Mouse (Mus musculus) bone marrow, adult 2 months (tissue): ENCODE results near the gene Tcf20. TPM values are rescaled to one million over a fixed set of nuclear protein-coding genes. Genes with fewer than 3 reads are reported as not detected.

Source experiments
- H3K27ac ChIP-seq: fragments of 200-500 bp; 2 replicates; pipeline ENCODE4 v1.5.1; 2012; ENCODE audit warnings: low read depth, mild to moderate bottlenecking, control low read depth, inconsistent platforms, low read length; ENCODE audit not compliant: control insufficient read depth, poor library complexity, insufficient read depth
- H3K4me1 ChIP-seq: fragments of 200-500 bp; 2 replicates; pipeline ENCODE4 v1.6.1; 2011; ENCODE audit warnings: low read length; ENCODE audit not compliant: control insufficient read depth, insufficient read depth
- H3K4me3 ChIP-seq: fragments of 200-500 bp; replicated peaks from 2 replicates; pipeline ENCODE3; 2011; ENCODE audit warnings: mild to moderate bottlenecking, low read depth, low read length, control low read depth; ENCODE audit not compliant: control insufficient read depth
- CTCF ChIP-seq: fragments of 200-500 bp; IDR thresholded peaks from 2 replicates; pipeline ENCODE4 v1.5.1; 2011; ENCODE audit warnings: low read length, control low read depth; ENCODE audit not compliant: control insufficient read depth, insufficient read depth
- POLR2A ChIP-seq: fragments of 200-500 bp; IDR thresholded peaks from 2 replicates; pipeline ENCODE4 v1.6.1; 2011; ENCODE audit warnings: low read depth, mild to moderate bottlenecking, control low read depth, low read length, borderline replicate concordance; ENCODE audit not compliant: control insufficient read depth
- WGBS: fragments of 180-500 bp; shearing (Covaris S2); methylation state at CpG from one replicate; pipeline ENCODE4 v1.1.7; 2018; 5-methylcytosine and 5-hydroxymethylcytosine counted together
- polyA plus RNA-seq: library from polyadenylated mRNA; stranded (reverse); fragments of >200 nt; gene quantifications from 2 replicates; pipeline ENCODE4 v1.2.4, GENCODE M21; 2011; ENCODE audit warnings: low replicate concordance; ENCODE audit not compliant: missing spikeins, insufficient read depth, insufficient read length

Tcf20 gene
- polyA plus RNA-seq, 1 experiment = 26.4 TPM

- no peak for TF ChIP-seq CTCF
- no peak for TF ChIP-seq POLR2A
- no peak overlapping the region for H3K27ac ChIP-seq
- H3K4me3 ChIP-seq = no peak overlapping the region
- H3K4me1 ChIP-seq = peaks cover 7% of the 10 kb centered on the region
- WGBS = 88% methylated on average over 25 of the region's 25 CpGs
Observed at GRCm38 (mm10) chr15:83025041-83025760, 37.5 kb upstream of the Tcf20 start.

- WGBS = 87% methylated on average over 8 of the region's 8 CpGs
- Histone ChIP-seq H3K4me3 (no peak overlapping the region), H3K4me1 (peaks cover 5% of the 10 kb centered on the region), H3K27ac (no peak overlapping the region)
- TF ChIP-seq CTCF = no peak
- TF ChIP-seq POLR2A = no peak
Observed at GRCm38 (mm10) chr15:83022947-83023346, 35.3 kb upstream of the Tcf20 start.

GRCm38 (mm10) chr15:83010990-83011664, 23.5 kb upstream of the Tcf20 start:
- TF ChIP-seq POLR2A = no peak
- no peak for TF ChIP-seq CTCF
- peak overlapping the region; percentile 75 for H3K27ac ChIP-seq
- H3K4me3 ChIP-seq = no peak overlapping the region
- H3K4me1 ChIP-seq = peaks cover 20% of the 10 kb centered on the region; the same call in 1 of the 2 replicates
- 80% methylated on average over 15 of the region's 15 CpGs for WGBS

- no peak for TF ChIP-seq CTCF
- 85% methylated on average over 8 of the region's 8 CpGs for WGBS
- Histone ChIP-seq H3K4me1 (peaks cover 20% of the 10 kb centered on the region; the same call in 1 of the 2 replicates), H3K4me3 (no peak overlapping the region), H3K27ac (peak overlapping the region; percentile 75)
Observed at GRCm38 (mm10) chr15:83010423-83010822, 22.8 kb upstream of the Tcf20 start.

- TF ChIP-seq POLR2A = no peak
- TF ChIP-seq CTCF = no peak
- Histone ChIP-seq H3K4me3 (peak overlapping the region; percentile 11), H3K27ac (peak overlapping the region; percentile 88), H3K4me1 (peaks cover 20% of the 10 kb centered on the region; the same call in 1 of the 2 replicates)
- 22% methylated on average over 6 of the region's 6 CpGs for WGBS
Observed at GRCm38 (mm10) chr15:83009532-83009931, 21.9 kb upstream of the Tcf20 start.

GRCm38 (mm10) chr15:83008761-83009423, 21.2 kb upstream of the Tcf20 start:
- TF ChIP-seq CTCF = no peak
- no peak for TF ChIP-seq POLR2A
- WGBS = 22% methylated on average over 13 of the region's 13 CpGs
- H3K4me1 ChIP-seq = peaks cover 20% of the 10 kb centered on the region; the same call in 1 of the 2 replicates
- H3K27ac ChIP-seq = peak overlapping the region; percentile 88
- H3K4me3 ChIP-seq = peak overlapping the region; percentile 11

- 83% methylated on average over 15 of the region's 15 CpGs for WGBS
- H3K27ac ChIP-seq = no peak overlapping the region
- H3K4me1 ChIP-seq = peaks cover 25% of the 10 kb centered on the region
- TF ChIP-seq CTCF (no peak), POLR2A (no peak)
- no peak overlapping the region for H3K4me3 ChIP-seq
Observed at GRCm38 (mm10) chr15:83007346-83007920, 19.8 kb upstream of the Tcf20 start.
